Mouse (Mus musculus) limb, embryonic 11.5 days (tissue): Measurements from ENCODE around the gene Tmem202. TPM values are rescaled to one million over a fixed set of nuclear protein-coding genes. Genes with fewer than 3 reads are reported as not detected.

Experiments
- ATAC-seq: fragments of 200-750 bp; cut with Nextera tagmentation; 2 replicates; pipeline ENCODE4 v1.8.0; 2017; ENCODE audit warnings: low read depth; ENCODE audit not compliant: insufficient number of reproducible peaks, low FRiP score, low TSS enrichment
- DNase-seq: peaks from one replicate; pipeline ENCODE4 v3.0.0-alpha.2; 2015; ENCODE audit warnings: low spot score
- H3K27ac ChIP-seq: fragments of 300-500 bp; sonication (generic); replicated peaks from 2 replicates; pipeline ENCODE4 v1.5.1; 2014; ENCODE audit warnings: low read depth, mild to moderate bottlenecking, low read length
- H3K27me3 ChIP-seq: fragments of 300-500 bp; sonication (generic); 2 replicates; pipeline ENCODE4 v1.6.1; 2014; ENCODE audit warnings: mild to moderate bottlenecking, low read length, mixed read lengths; ENCODE audit not compliant: control insufficient read depth, insufficient read depth
- H3K36me3 ChIP-seq: fragments of 300-500 bp; sonication (generic); 2 replicates; pipeline ENCODE4 v1.6.1; 2014; ENCODE audit warnings: mild to moderate bottlenecking, low read length, moderate library complexity, mixed read lengths; ENCODE audit not compliant: control insufficient read depth, insufficient read depth
- H3K4me1 ChIP-seq: fragments of 300-500 bp; sonication (generic); 2 replicates; pipeline ENCODE4 v1.6.1; 2014; ENCODE audit warnings: low read length, mixed read lengths; ENCODE audit not compliant: control insufficient read depth, insufficient read depth
- H3K4me2 ChIP-seq: fragments of 300-500 bp; sonication (generic); 2 replicates; pipeline ENCODE4 v1.6.1; 2014; ENCODE audit warnings: low read depth, mild to moderate bottlenecking, moderate library complexity; ENCODE audit not compliant: severe bottlenecking
- H3K4me3 ChIP-seq: fragments of 300-500 bp; sonication (generic); 2 replicates; pipeline ENCODE4 v1.5.1; 2014; ENCODE audit warnings: low read depth, low read length
- H3K9ac ChIP-seq: fragments of 300-500 bp; sonication (generic); 2 replicates; pipeline ENCODE4 v1.6.1; 2014; ENCODE audit warnings: mild to moderate bottlenecking, low read length
- H3K9me3 ChIP-seq: fragments of 300-500 bp; sonication (generic); 2 replicates; pipeline ENCODE4 v1.6.1; 2016; ENCODE audit warnings: low read length; ENCODE audit not compliant: control insufficient read depth
- WGBS: fragments of 180-500 bp; shearing (Covaris S2); extraction: QIAGEN DNeasy Blood & Tissue Kit; methylation state at CpG from one replicate; pipeline ENCODE4 v1.1.7; 2014; 5-methylcytosine and 5-hydroxymethylcytosine counted together
- polyA plus RNA-seq: library from polyadenylated mRNA; unstranded; fragments of >200 nt; fragmentation: Nextera tagmentation; extraction: Ambion mirVana; gene quantifications from 2 replicates; pipeline ENCODE4 v1.2.1, GENCODE M21; 2014

The Tmem202 gene
- polyA plus RNA-seq, 1 experiment from 2014 or later = 0.13 TPM

- no peak overlapping the region for H3K27ac ChIP-seq
- DNase-seq (no peak), ATAC-seq (no peak)
- no peak overlapping the region for H3K9ac ChIP-seq
- H3K4me3 ChIP-seq = no peak overlapping the region
- H3K9me3 ChIP-seq = no peaks in the 10 kb centered on the region
- H3K36me3 ChIP-seq = peaks cover 3% of the 10 kb centered on the region; the same call in 1 of the 2 replicates
- 91% methylated on average over 1 of the region's 1 CpGs for WGBS
- no peaks in the 10 kb centered on the region for H3K27me3 ChIP-seq
- no peaks in the 10 kb centered on the region for H3K4me1 ChIP-seq
- H3K4me2 ChIP-seq = no peak overlapping the region
These were observed 8.2 kb upstream of the Tmem202 start for GRCm38 (mm10) chr9:59547869-59548268.

GRCm38 (mm10) chr9:59544739-59545138, 5.1 kb upstream of the Tmem202 start:
- WGBS = 90% methylated on average over 5 of the region's 5 CpGs
- H3K9me3 ChIP-seq = no peaks in the 10 kb centered on the region
- ATAC-seq (no peak), DNase-seq (no peak)
- no peaks in the 10 kb centered on the region for H3K27me3 ChIP-seq
- H3K36me3 ChIP-seq = no peaks in the 10 kb centered on the region
- H3K27ac ChIP-seq = no peak overlapping the region
- no peak overlapping the region for H3K9ac ChIP-seq
- 0 out of 2 replicates have a peak, but pooled peaks cover 3% of the 10 kb centered on the region for H3K4me1 ChIP-seq
- H3K4me2 ChIP-seq = no peak overlapping the region
- no peak overlapping the region for H3K4me3 ChIP-seq

GRCm38 (mm10) chr9:59542766-59543324, 3.2 kb upstream of the Tmem202 start:
- Histone ChIP-seq H3K4me1 (0 out of 2 replicates have a peak, but pooled peaks cover 3% of the 10 kb centered on the region), H3K36me3 (no peaks in the 10 kb centered on the region), H3K9me3 (no peaks in the 10 kb centered on the region), H3K4me2 (no peak overlapping the region), H3K27me3 (no peaks in the 10 kb centered on the region), H3K9ac (no peak overlapping the region), H3K27ac (no peak overlapping the region), H3K4me3 (no peak overlapping the region)
- DNase-seq = no peak
- no peak for ATAC-seq

DNA sequence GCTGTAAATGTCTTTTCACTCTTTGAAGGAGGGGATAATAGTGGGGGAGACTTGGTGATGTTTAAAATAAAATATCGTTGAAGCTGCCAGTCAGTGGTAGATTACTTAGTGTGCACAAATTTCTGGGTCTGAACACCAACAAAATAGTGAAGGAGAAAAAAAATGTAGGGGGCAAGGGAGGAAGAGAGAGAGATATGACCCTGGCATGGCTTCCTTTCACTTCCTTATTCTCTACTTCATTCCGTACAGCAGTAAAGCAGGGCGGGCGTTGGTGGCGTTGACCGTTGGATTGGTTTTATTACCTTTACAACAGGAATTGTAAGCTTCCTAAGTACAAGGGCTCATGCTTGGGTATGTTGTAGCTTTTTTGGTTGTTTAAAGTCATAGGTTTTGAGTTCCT, 2.0 kb upstream of the Tmem202 start:
- Histone ChIP-seq H3K36me3 (no peaks in the 10 kb centered on the region), H3K27ac (no peak overlapping the region), H3K9me3 (no peaks in the 10 kb centered on the region), H3K4me2 (no peak overlapping the region), H3K4me3 (no peak overlapping the region), H3K27me3 (no peaks in the 10 kb centered on the region), H3K4me1 (0 out of 2 replicates have a peak, but pooled peaks cover 3% of the 10 kb centered on the region), H3K9ac (no peak overlapping the region)
- ATAC-seq = no peak
- 90% methylated on average over 6 of the region's 6 CpGs for WGBS
- DNase-seq = no peak

DNA sequence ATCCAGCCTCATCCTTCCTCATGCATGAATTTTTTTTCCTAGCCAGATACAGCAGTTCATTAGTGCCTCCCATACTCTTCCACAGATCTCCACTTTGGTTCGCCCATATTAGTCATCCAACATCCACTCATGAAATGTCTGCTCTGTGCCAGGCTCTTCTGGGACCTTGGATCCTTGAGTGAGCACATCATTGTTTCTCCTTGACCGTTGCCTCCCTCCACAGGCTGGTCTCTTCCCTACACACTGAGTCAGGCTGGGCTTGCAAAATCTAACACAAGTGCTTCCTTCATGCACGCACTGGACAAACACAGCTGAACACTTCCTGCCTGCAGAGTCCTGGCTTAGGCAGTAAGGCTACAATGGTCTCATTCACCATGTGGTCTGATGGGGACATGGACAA, 2.0 kb downstream of the Tmem202 start:
- no peak overlapping the region for H3K4me3 ChIP-seq
- 0 out of 2 replicates have a peak, but pooled peaks cover 3% of the 10 kb centered on the region for H3K4me1 ChIP-seq
- H3K9ac ChIP-seq = no peak overlapping the region
- H3K27me3 ChIP-seq = no peaks in the 10 kb centered on the region
- no peaks in the 10 kb centered on the region for H3K9me3 ChIP-seq
- 84% methylated on average over 3 of the region's 3 CpGs for WGBS
- no peak overlapping the region for H3K4me2 ChIP-seq
- no peaks in the 10 kb centered on the region for H3K36me3 ChIP-seq
- no peak for ATAC-seq
- DNase-seq = no peak
- no peak overlapping the region for H3K27ac ChIP-seq

DNA sequence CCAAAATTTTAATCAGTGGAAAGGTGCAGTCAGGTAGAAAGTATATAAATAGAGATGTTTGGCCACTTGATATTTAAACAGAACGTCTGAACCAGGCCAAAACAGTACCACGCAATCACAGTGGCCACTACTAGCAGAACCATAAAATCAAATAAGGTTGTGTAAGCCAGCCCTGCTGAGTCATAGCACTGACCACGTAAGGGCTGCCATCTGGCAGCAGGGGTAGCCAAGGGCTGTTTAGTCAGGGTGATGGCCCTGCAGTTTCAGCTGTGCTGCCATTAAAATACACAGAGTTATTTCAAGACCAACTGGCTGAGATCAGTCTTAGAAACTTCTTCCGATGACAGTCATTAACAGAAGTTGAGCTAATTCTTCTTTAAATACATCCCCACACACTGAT, 5.8 kb downstream of the Tmem202 start:
- Histone ChIP-seq H3K4me1 (no peaks in the 10 kb centered on the region), H3K36me3 (no peaks in the 10 kb centered on the region), H3K9ac (no peak overlapping the region), H3K27ac (no peak overlapping the region), H3K9me3 (no peaks in the 10 kb centered on the region), H3K27me3 (no peaks in the 10 kb centered on the region), H3K4me2 (no peak overlapping the region), H3K4me3 (no peak overlapping the region)
- ATAC-seq (no peak), DNase-seq (no peak)
- WGBS = 61% methylated on average over 4 of the region's 4 CpGs

GRCm38 (mm10) chr9:59533422-59533821, 6.2 kb downstream of the Tmem202 start:
- H3K4me2 ChIP-seq = no peak overlapping the region
- WGBS = 61% methylated on average over 2 of the region's 2 CpGs
- no peak overlapping the region for H3K4me3 ChIP-seq
- no peaks in the 10 kb centered on the region for H3K27me3 ChIP-seq
- H3K4me1 ChIP-seq = no peaks in the 10 kb centered on the region
- no peaks in the 10 kb centered on the region for H3K9me3 ChIP-seq
- H3K27ac ChIP-seq = no peak overlapping the region
- no peak for ATAC-seq
- no peaks in the 10 kb centered on the region for H3K36me3 ChIP-seq
- H3K9ac ChIP-seq = no peak overlapping the region
- no peak for DNase-seq

GRCm38 (mm10) chr9:59531645-59532044, 8.0 kb downstream of the Tmem202 start:
- no peaks in the 10 kb centered on the region for H3K36me3 ChIP-seq
- H3K4me2 ChIP-seq = no peak overlapping the region
- no peak overlapping the region for H3K27ac ChIP-seq
- H3K9me3 ChIP-seq = no peaks in the 10 kb centered on the region
- H3K4me1 ChIP-seq = no peaks in the 10 kb centered on the region
- no peaks in the 10 kb centered on the region for H3K27me3 ChIP-seq
- no peak overlapping the region for H3K9ac ChIP-seq
- no peak overlapping the region for H3K4me3 ChIP-seq
- DNase-seq (no peak), ATAC-seq (no peak)
- WGBS = 47% methylated on average over 5 of the region's 5 CpGs

- Histone ChIP-seq H3K36me3 (no peaks in the 10 kb centered on the region), H3K4me1 (no peaks in the 10 kb centered on the region), H3K4me2 (no peak overlapping the region), H3K9ac (no peak overlapping the region), H3K4me3 (no peak overlapping the region), H3K27ac (no peak overlapping the region), H3K9me3 (no peaks in the 10 kb centered on the region), H3K27me3 (no peaks in the 10 kb centered on the region)
- ATAC-seq (no peak), DNase-seq (no peak)
- WGBS = 84% methylated on average over 2 of the region's 2 CpGs
These were observed 11.4 kb downstream of the Tmem202 start for GRCm38 (mm10) chr9:59528274-59528673.
